Mouse (Mus musculus): Measurements from ENCODE around the gene Irf5. TPM values are rescaled to one million over a fixed set of nuclear protein-coding genes. Genes with fewer than 3 reads are reported as not detected.
"Not testable (repeated sequence)": the region's sequence is repeated elsewhere in the genome, so short reads cannot be mapped to it uniquely, and the experiment has no call there.

Irf5 gene
- polyA plus RNA-seq, 1 experiment, result 136 TPM

GRCm38 (mm10) chr6:29547582-29547981, 21.2 kb downstream of the Irf5 start:
- Histone ChIP-seq H3K27ac (ENCODE audit: insufficient read depth, low read length) (no peak overlapping the region), H3K4me1 (ENCODE audit: control insufficient read depth, insufficient read depth, insufficient read length) (no peaks in the 10 kb centered on the region), H3K4me3 (ENCODE audit: extremely low read depth, insufficient read depth, insufficient read length) (no peak overlapping the region), H3K36me3 (ENCODE audit: control insufficient read depth, insufficient read depth, low read length) (peaks cover 42% of the 10 kb centered on the region), H3K27me3 (ENCODE audit: control insufficient read depth, insufficient read depth, low read length) (no peaks in the 10 kb centered on the region)
- no peak for DNase-seq (ENCODE audit: low read depth in 1 of 2, low spot score in 2 of 2)
- TF ChIP-seq CTCF (IDR thresholded peaks at IDR 0.05; ENCODE audit: extremely low read depth, insufficient read depth, insufficient read length, insufficient replicate concordance) (no peak), POLR2A (IDR thresholded peaks at IDR 0.05; ENCODE audit: low read depth, low read length) (no peak)

GRCm38 (mm10) chr6:29548086-29548485, 21.7 kb downstream of the Irf5 start:
- TF ChIP-seq POLR2A (IDR thresholded peaks at IDR 0.05; ENCODE audit: low read depth, low read length), result no peak
- no peak for TF ChIP-seq CTCF (IDR thresholded peaks at IDR 0.05; ENCODE audit: extremely low read depth, insufficient read depth, insufficient read length, insufficient replicate concordance)
- Histone ChIP-seq H3K4me1 (ENCODE audit: control insufficient read depth, insufficient read depth, insufficient read length) (no peaks in the 10 kb centered on the region), H3K36me3 (ENCODE audit: control insufficient read depth, insufficient read depth, low read length) (peaks cover 38% of the 10 kb centered on the region), H3K4me3 (ENCODE audit: extremely low read depth, insufficient read depth, insufficient read length) (no peak overlapping the region), H3K27ac (ENCODE audit: insufficient read depth, low read length) (no peak overlapping the region), H3K27me3 (ENCODE audit: control insufficient read depth, insufficient read depth, low read length) (no peaks in the 10 kb centered on the region)
- DNase-seq (ENCODE audit: low read depth in 1 of 2, low spot score in 2 of 2), result no peak
- 88% methylated on average over 1 of the region's 1 CpGs for WGBS

GRCm38 (mm10) chr6:29552526-29552925, 26.1 kb downstream of the Irf5 start:
- TF ChIP-seq POLR2A (IDR thresholded peaks at IDR 0.05; ENCODE audit: low read depth, low read length) (no peak), CTCF (IDR thresholded peaks at IDR 0.05; ENCODE audit: extremely low read depth, insufficient read depth, insufficient read length, insufficient replicate concordance) (no peak)
- no peak for DNase-seq (ENCODE audit: low read depth in 1 of 2, low spot score in 2 of 2)
- Histone ChIP-seq H3K27ac (ENCODE audit: insufficient read depth, low read length) (no peak overlapping the region), H3K4me1 (ENCODE audit: control insufficient read depth, insufficient read depth, insufficient read length) (no peaks in the 10 kb centered on the region; the same call in 1 of the 2 replicates), H3K27me3 (ENCODE audit: control insufficient read depth, insufficient read depth, low read length) (no peaks in the 10 kb centered on the region), H3K4me3 (ENCODE audit: extremely low read depth, insufficient read depth, insufficient read length) (no peak overlapping the region), H3K36me3 (ENCODE audit: control insufficient read depth, insufficient read depth, low read length) (peaks cover 37% of the 10 kb centered on the region)
- WGBS, result 96% methylated on average over 2 of the region's 2 CpGs

- Histone ChIP-seq H3K36me3 (ENCODE audit: control insufficient read depth, insufficient read depth, low read length) (peaks cover 34% of the 10 kb centered on the region), H3K4me3 (ENCODE audit: extremely low read depth, insufficient read depth, insufficient read length) (no peak overlapping the region), H3K27ac (ENCODE audit: insufficient read depth, low read length) (no peak overlapping the region), H3K27me3 (ENCODE audit: control insufficient read depth, insufficient read depth, low read length) (no peaks in the 10 kb centered on the region), H3K4me1 (ENCODE audit: control insufficient read depth, insufficient read depth, insufficient read length) (no peaks in the 10 kb centered on the region; the same call in 1 of the 2 replicates)
- 56% methylated on average over 2 of the region's 2 CpGs for WGBS
- DNase-seq (ENCODE audit: low read depth in 1 of 2, low spot score in 2 of 2), result no peak
- TF ChIP-seq CTCF (IDR thresholded peaks at IDR 0.05; ENCODE audit: extremely low read depth, insufficient read depth, insufficient read length, insufficient replicate concordance) (no peak), POLR2A (IDR thresholded peaks at IDR 0.05; ENCODE audit: low read depth, low read length) (no peak)
Observed at GRCm38 (mm10) chr6:29557112-29557511, 30.7 kb downstream of the Irf5 start.

- WGBS, result 97% methylated on average over 3 of the region's 3 CpGs
- peaks cover 32% of the 10 kb centered on the region for H3K36me3 ChIP-seq (ENCODE audit: control insufficient read depth, insufficient read depth, low read length)
Observed at GRCm38 (mm10) chr6:29576388-29576787, 50.0 kb downstream of the Irf5 start.

GRCm38 (mm10) chr6:29580770-29581169, 54.3 kb downstream of the Irf5 start:
- WGBS, result 88% methylated on average over 1 of the region's 1 CpGs
- Histone ChIP-seq H3K4me1 (ENCODE audit: control insufficient read depth, insufficient read depth, insufficient read length) (no peaks in the 10 kb centered on the region), H3K27me3 (ENCODE audit: control insufficient read depth, insufficient read depth, low read length) (no peaks in the 10 kb centered on the region), H3K27ac (ENCODE audit: insufficient read depth, low read length) (no peak overlapping the region), H3K4me3 (ENCODE audit: extremely low read depth, insufficient read depth, insufficient read length) (no peak overlapping the region), H3K36me3 (ENCODE audit: control insufficient read depth, insufficient read depth, low read length) (peaks cover 32% of the 10 kb centered on the region)
- TF ChIP-seq POLR2A (IDR thresholded peaks at IDR 0.05; ENCODE audit: low read depth, low read length), result no peak
- no peak for DNase-seq (ENCODE audit: low read depth in 1 of 2, low spot score in 2 of 2)

More at GRCm38 (mm10) chr6:29576388-29576787, 50.0 kb downstream of the Irf5 start:
- H3K27ac ChIP-seq (ENCODE audit: insufficient read depth, low read length); H3K4me3 ChIP-seq (ENCODE audit: extremely low read depth, insufficient read depth, insufficient read length); H3K4me1 ChIP-seq (ENCODE audit: control insufficient read depth, insufficient read depth, insufficient read length); H3K27me3 ChIP-seq (ENCODE audit: control insufficient read depth, insufficient read depth, low read length); DNase-seq (ENCODE audit: low read depth in 1 of 2, low spot score in 2 of 2): not testable (repeated sequence)

GRCm38 (mm10) chr6:29581202-29581601, 54.8 kb downstream of the Irf5 start:
- whole genome bisulfite sequencing, result 97% methylated on average over 3 of the region's 3 CpGs
- Histone ChIP-seq H3K27me3 (ENCODE audit: control insufficient read depth, insufficient read depth, low read length) (no peaks in the 10 kb centered on the region), H3K36me3 (ENCODE audit: control insufficient read depth, insufficient read depth, low read length) (peaks cover 33% of the 10 kb centered on the region), H3K4me3 (ENCODE audit: extremely low read depth, insufficient read depth, insufficient read length) (no peak overlapping the region), H3K4me1 (ENCODE audit: control insufficient read depth, insufficient read depth, insufficient read length) (no peaks in the 10 kb centered on the region), H3K27ac (ENCODE audit: insufficient read depth, low read length) (no peak overlapping the region)
- TF ChIP-seq POLR2A (IDR thresholded peaks at IDR 0.05; ENCODE audit: low read depth, low read length) (no peak), CTCF (IDR thresholded peaks at IDR 0.05; ENCODE audit: extremely low read depth, insufficient read depth, insufficient read length, insufficient replicate concordance) (no peak)
- no peak for DNase-seq (ENCODE audit: low read depth in 1 of 2, low spot score in 2 of 2)

Other genes with a start within 250 kb of the Irf5 start
- 0.40 and 0.82 TPM in 2 replicates for gene Fam71f2, start 247.0 kb upstream of the Irf5 start, polyA plus RNA-seq (2012; rRNA removed)
- gene Fam71f1, start 207.5 kb upstream of the Irf5 start, polyA plus RNA-seq (2012; rRNA removed), result not detected in 2 replicates
- gene Calu, start 178.6 kb upstream of the Irf5 start, polyA plus RNA-seq (2012; rRNA removed), result 12.2 and 14.9 TPM in 2 replicates
- gene Opn1sw, start 138.2 kb upstream of the Irf5 start, polyA plus RNA-seq (2012; rRNA removed), result not detected in 2 replicates
- 0.05 and 0.23 TPM in 2 replicates for gene Ccdc136, start 130.3 kb upstream of the Irf5 start, polyA plus RNA-seq (2012; rRNA removed)
- 0.32 and 0.38 TPM in 2 replicates for gene Flnc, start 93.4 kb upstream of the Irf5 start, polyA plus RNA-seq (2012; rRNA removed)
- gene Atp6v1f, start 58.9 kb upstream of the Irf5 start, polyA plus RNA-seq (2012; rRNA removed), result 182 and 226 TPM in 2 replicates
- 0.34 TPM in 1 of 2 replicates, not detected in the other for gene Atp6v1fnb, start 55.2 kb upstream of the Irf5 start, polyA plus RNA-seq (2012; rRNA removed)
- gene Kcp, start 18.7 kb upstream of the Irf5 start, polyA plus RNA-seq (2012; rRNA removed), result 10.1 and 10.2 TPM in 2 replicates
- 33.4 and 39.1 TPM in 2 replicates for gene Tnpo3, start 83.3 kb downstream of the Irf5 start, polyA plus RNA-seq (2012; rRNA removed)
- gene Tspan33, start 167.6 kb downstream of the Irf5 start, polyA plus RNA-seq (2012; rRNA removed), result 53.8 and 55.2 TPM in 2 replicates
- 7.2 and 8.8 TPM in 2 replicates for gene Smo, start 208.9 kb downstream of the Irf5 start, polyA plus RNA-seq (2012; rRNA removed)
- 9.4 and 10.7 TPM in 2 replicates for gene Ahcyl2, start 241.4 kb downstream of the Irf5 start, polyA plus RNA-seq (2012; rRNA removed)

Measured in spleen, adult 2 months (tissue).